Mouse (Mus musculus) kidney, embryonic 14.5 days (tissue): ENCODE measurements around the gene Zfp853. TPM values are rescaled to one million over a fixed set of nuclear protein-coding genes. Genes with fewer than 3 reads are reported as not detected.

Experiments used
- ATAC-seq: fragments of 200-750 bp; cut with Nextera tagmentation; 2 replicates; pipeline ENCODE4 v1.8.0; 2017; ENCODE audit warnings: moderate number of reproducible peaks, mild to moderate bottlenecking, moderate TSS enrichment, moderate library complexity; ENCODE audit not compliant: low FRiP score, low TSS enrichment
- H3K27ac ChIP-seq: fragments of 300-500 bp; sonication (generic); 2 replicates; pipeline ENCODE4 v1.5.1; 2014; ENCODE audit warnings: low read depth, mild to moderate bottlenecking, low read length, moderate library complexity, mixed read lengths
- H3K27me3 ChIP-seq: fragments of 300-500 bp; sonication (generic); 2 replicates; pipeline ENCODE4 v1.6.1; 2014; ENCODE audit warnings: mild to moderate bottlenecking, low read length; ENCODE audit not compliant: control insufficient read depth, insufficient read depth
- H3K36me3 ChIP-seq: fragments of 300-500 bp; sonication (generic); 2 replicates; pipeline ENCODE4 v1.6.1; 2014; ENCODE audit warnings: low read length, mixed read lengths; ENCODE audit not compliant: control insufficient read depth, insufficient read depth
- H3K4me1 ChIP-seq: fragments of 300-500 bp; sonication (generic); 2 replicates; pipeline ENCODE4 v1.6.1; 2014; ENCODE audit warnings: low read length, mixed read lengths; ENCODE audit not compliant: control insufficient read depth, insufficient read depth
- H3K4me2 ChIP-seq: fragments of 300-500 bp; sonication (generic); replicated peaks from 2 replicates; pipeline ENCODE4 v1.6.1; 2014; ENCODE audit warnings: low read depth, mild to moderate bottlenecking, low read length
- H3K4me3 ChIP-seq: fragments of 300-500 bp; sonication (generic); 2 replicates; pipeline ENCODE4 v1.5.1; 2014; ENCODE audit warnings: mild to moderate bottlenecking, low read length
- H3K9ac ChIP-seq: fragments of 300-500 bp; sonication (generic); 2 replicates; pipeline ENCODE4 v1.6.1; 2014; ENCODE audit warnings: low read depth, mild to moderate bottlenecking, low read length, moderate library complexity
- H3K9me3 ChIP-seq: fragments of 300-500 bp; sonication (generic); 2 replicates; pipeline ENCODE4 v1.6.1; 2016; ENCODE audit warnings: low read length; ENCODE audit not compliant: control insufficient read depth
- WGBS: fragments of 180-500 bp; shearing (Covaris S2); extraction: QIAGEN DNeasy Blood & Tissue Kit; methylation state at CpG from one replicate; pipeline ENCODE4 v1.1.7; 2014; 5-methylcytosine and 5-hydroxymethylcytosine counted together
- polyA plus RNA-seq: library from polyadenylated mRNA; unstranded; fragments of >200 nt; fragmentation: Nextera tagmentation; extraction: Ambion mirVana; gene quantifications from 2 replicates; pipeline ENCODE4 v1.2.1, GENCODE M21; 2014

Gene Zfp853
- polyA plus RNA-seq, 1 experiment from 2014 or later: 0.08 TPM

DNA sequence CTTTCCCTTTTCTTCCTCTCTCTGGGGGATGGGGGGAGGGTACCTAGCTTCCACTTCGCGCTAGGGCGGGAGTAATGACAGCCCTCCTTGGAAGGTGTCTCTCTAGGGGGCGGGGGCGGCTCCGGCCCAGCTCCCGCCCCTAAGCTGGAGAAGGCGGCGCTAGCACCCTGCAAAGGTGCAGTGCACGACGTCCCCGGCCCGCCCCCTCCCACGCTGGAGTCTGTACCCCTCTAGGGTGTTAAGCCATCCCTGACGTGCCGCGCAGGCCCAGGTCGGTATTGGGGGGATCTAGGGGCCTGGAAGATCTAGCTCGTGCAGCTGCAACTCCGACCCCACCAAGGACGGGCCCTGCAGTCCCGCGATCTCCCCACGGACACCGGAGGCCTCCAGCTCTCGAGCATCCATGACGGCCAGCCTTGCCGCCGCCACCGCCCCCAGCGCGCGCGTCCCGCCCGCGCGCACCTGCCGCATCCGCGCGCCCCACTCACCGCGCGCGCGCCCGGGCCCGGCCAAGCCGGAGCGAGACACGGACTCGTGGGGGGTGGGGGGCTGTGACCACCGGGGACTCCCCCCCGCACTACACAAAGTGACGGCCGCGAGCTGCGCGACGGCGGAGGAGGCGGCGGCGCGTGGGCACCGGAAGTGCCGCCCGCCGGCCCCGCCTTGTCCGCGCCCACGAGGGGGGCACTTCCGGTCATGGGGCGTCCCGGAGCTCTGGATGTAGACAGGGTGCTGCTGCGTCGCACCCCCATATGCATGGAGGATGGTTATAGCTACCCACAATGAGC is 23.9 kb downstream of the Zfp853 start, which contains the start of gene Zfp316:
Zfp316 (minus strand) TSS at position 660 of the 788 bp plus-strand sequence.
- no peaks in the 10 kb centered on the region for H3K9me3 ChIP-seq
- peak within 1 kb of the TSS; percentile 89 for H3K4me3 ChIP-seq
- H3K4me1 ChIP-seq: peaks cover 6% of the 10 kb centered on the region
- no peaks in the 10 kb centered on the region for H3K27me3 ChIP-seq
- H3K36me3 ChIP-seq: no peaks in the 10 kb centered on the region
- peak within 1 kb of the TSS; percentile 48; the same call in 1 of the 2 replicates for H3K27ac ChIP-seq
- H3K9ac ChIP-seq: peak within 1 kb of the TSS; percentile 93
- WGBS: under 1% methylated on average over 78 of the region's 79 CpGs
- ATAC-seq: peak; percentile 88
- H3K4me2 ChIP-seq: peak within 1 kb of the TSS; percentile 89

DNA sequence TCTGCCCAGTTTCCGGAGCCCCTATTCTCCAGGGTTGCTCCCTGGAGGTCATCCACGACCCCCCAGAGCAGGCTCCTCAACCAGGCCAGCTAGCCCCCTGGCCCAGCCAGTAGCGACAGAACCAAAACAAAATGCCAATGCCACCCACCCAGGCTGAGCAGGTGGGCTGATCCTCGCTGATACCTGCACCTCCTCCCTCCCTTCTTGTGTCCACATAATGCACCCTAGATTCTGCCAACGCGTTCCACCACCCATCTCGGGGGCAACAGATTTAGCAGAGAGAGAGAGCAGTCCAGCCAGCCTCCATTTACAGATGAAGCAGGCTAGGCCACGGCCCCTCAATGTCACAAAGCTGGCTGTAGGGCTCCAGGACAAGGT is 24.4 kb downstream of the Zfp853 start:
- Histone ChIP-seq H3K4me1 (peaks cover 6% of the 10 kb centered on the region), H3K9ac (peak overlapping the region; percentile 93), H3K36me3 (peaks cover 2% of the 10 kb centered on the region; the same call in 1 of the 2 replicates), H3K27ac (no peak overlapping the region), H3K4me3 (peak overlapping the region; percentile 89), H3K9me3 (no peaks in the 10 kb centered on the region), H3K4me2 (peak overlapping the region; percentile 89), H3K27me3 (no peaks in the 10 kb centered on the region)
- no peak for ATAC-seq
- WGBS: 34% methylated on average over 8 of the region's 8 CpGs

DNA sequence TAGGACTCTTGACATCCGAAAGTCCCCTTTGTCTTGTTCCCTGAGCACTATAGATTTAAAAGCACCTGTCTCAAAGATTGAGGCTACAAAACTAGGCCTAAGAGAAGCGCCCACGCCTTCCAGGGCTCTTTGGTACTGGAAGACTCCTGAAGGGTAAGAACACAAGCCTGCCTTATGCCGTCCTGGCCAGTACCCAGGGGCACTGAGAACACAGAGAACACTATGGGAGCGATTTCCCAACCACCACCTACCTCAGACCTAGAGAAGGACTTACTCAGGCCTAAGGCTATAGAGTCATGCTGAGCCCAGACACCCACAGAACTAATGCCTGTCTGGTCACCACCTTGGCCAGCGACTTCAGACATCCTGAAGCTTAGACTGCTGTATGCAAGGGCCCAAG is 26.6 kb downstream of the Zfp853 start:
- Histone ChIP-seq H3K36me3 (peaks cover 21% of the 10 kb centered on the region), H3K27ac (no peak overlapping the region), H3K9ac (no peak overlapping the region), H3K27me3 (no peaks in the 10 kb centered on the region), H3K4me3 (no peak overlapping the region), H3K4me2 (no peak overlapping the region), H3K9me3 (no peaks in the 10 kb centered on the region), H3K4me1 (peaks cover 6% of the 10 kb centered on the region)
- WGBS: 84% methylated on average over 6 of the region's 6 CpGs
- ATAC-seq: no peak

DNA sequence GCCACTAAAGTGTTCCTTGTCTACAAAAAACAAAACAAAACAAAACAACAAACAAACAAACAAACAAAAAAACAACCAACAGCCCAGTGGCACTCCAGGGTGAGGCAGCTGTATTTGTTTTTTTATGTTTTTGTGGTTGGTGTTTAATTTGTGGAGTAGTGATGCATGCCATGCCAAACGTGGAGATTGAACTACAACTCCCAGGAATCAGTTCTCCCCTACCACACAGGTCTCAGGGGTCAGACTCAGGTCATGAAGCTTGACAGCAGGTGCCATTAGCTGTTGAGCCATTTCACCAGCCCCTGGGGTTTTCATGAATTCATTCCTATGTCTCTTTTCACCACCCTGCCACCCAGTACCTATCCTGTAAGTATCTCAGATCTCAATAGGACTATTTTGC is 28.0 kb downstream of the Zfp853 start:
- Histone ChIP-seq H3K36me3 (peaks cover 26% of the 10 kb centered on the region), H3K27me3 (no peaks in the 10 kb centered on the region), H3K27ac (no peak overlapping the region), H3K9me3 (no peaks in the 10 kb centered on the region), H3K4me3 (no peak overlapping the region), H3K4me2 (no peak overlapping the region), H3K4me1 (peaks cover 6% of the 10 kb centered on the region), H3K9ac (no peak overlapping the region)
- whole genome bisulfite sequencing: 59% methylated on average over 1 of the region's 1 CpGs
- ATAC-seq: no peak

DNA sequence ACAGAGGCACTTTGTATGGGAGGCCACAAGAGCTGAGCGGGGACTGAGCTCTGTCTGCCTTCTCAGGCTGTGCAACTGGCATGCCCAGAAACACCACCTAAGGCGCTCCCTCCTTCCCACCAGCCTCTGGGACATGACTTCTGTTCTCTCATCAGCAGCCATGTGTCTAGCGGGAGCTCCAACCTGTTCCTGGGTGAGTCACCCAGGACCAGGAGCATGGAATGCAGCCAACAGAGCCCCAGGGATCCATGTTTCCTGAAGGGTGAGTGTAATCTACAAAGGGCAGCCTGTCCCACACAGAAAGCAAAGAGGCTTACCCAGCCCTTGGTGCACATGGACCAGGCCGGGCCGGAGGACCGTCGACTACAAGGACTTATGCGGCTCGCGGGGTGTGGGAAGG is 28.7 kb downstream of the Zfp853 start:
- no peak overlapping the region for H3K4me2 ChIP-seq
- H3K9me3 ChIP-seq: no peaks in the 10 kb centered on the region
- peaks cover 28% of the 10 kb centered on the region for H3K36me3 ChIP-seq
- no peak overlapping the region for H3K4me3 ChIP-seq
- peaks cover 6% of the 10 kb centered on the region for H3K4me1 ChIP-seq
- ATAC-seq: no peak
- 87% methylated on average over 10 of the region's 10 CpGs for WGBS
- H3K27me3 ChIP-seq: no peaks in the 10 kb centered on the region
- H3K27ac ChIP-seq: no peak overlapping the region
- H3K9ac ChIP-seq: no peak overlapping the region

DNA sequence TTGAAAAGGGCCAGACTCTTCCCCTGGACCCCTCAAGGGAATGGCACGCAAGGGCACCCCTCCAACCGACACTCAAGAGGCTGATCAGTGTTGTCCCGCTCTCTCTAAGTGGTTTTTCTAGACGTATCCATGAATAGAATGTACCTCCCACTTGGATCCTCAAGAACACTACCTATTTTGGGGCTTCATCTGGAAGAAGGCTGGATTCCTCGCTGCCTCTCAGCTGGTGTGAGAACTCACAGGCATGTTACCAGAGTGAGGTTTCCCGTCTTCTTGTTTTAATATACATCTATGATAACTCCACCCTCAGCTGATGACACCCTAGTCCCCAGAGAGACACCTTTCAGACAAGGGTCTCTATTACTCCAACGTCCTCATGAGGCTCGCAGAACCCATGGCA is 31.8 kb downstream of the Zfp853 start:
- Histone ChIP-seq H3K9me3 (no peaks in the 10 kb centered on the region), H3K4me1 (no peaks in the 10 kb centered on the region), H3K36me3 (peaks cover 28% of the 10 kb centered on the region), H3K27ac (no peak overlapping the region), H3K27me3 (peaks cover 19% of the 10 kb centered on the region; the same call in 1 of the 2 replicates), H3K9ac (no peak overlapping the region), H3K4me3 (no peak overlapping the region), H3K4me2 (no peak overlapping the region)
- 94% methylated on average over 8 of the region's 8 CpGs for WGBS
- ATAC-seq: no peak

DNA sequence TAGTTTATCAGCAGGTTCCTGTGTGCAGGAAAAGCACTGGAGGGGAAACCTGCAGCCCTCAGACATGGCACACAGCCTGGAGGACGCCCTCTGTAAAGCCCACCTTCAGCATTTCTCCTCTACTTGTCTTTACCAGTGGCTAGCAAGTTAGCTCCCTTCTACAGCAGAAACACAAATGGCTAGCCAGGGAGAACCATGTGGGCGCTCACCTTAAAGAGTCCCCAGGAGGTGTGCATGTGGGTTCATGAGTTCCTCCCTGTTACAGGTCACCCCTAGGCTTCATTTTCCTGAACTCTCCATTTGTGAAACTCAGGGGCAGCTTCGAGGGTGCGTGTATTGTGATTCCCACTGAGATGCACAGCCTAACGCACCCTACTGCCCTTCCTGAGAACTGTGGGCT is 37.6 kb downstream of the Zfp853 start:
- Histone ChIP-seq H3K36me3 (peaks cover 2% of the 10 kb centered on the region; the same call in 1 of the 2 replicates), H3K27ac (no peak overlapping the region), H3K9me3 (no peaks in the 10 kb centered on the region), H3K4me3 (no peak overlapping the region), H3K4me2 (no peak overlapping the region), H3K27me3 (peaks cover 77% of the 10 kb centered on the region), H3K9ac (no peak overlapping the region), H3K4me1 (peaks cover 21% of the 10 kb centered on the region)
- 85% methylated on average over 5 of the region's 5 CpGs for WGBS
- ATAC-seq: no peak

DNA sequence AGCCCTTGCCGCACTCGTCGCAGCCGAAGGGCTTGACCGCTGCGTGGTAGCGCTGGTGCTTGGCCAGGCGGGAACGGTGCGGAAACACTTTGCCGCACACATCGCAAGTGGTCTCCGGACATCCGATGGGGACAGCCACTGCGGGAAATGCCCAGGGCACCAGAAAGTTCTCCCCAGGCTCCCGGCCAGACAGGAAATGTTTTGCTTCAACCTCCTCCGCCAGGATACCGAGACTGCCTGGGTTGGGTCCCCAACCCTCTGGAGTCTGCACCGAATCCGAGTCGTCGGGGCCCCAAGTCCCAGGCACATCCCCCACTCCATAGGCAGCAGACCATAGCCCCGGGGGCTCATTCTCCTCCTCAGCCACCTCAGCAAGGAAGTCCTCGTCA is 38.3 kb downstream of the Zfp853 start:
- Histone ChIP-seq H3K4me2 (peak overlapping the region; percentile 84; the same call in 1 of the 2 replicates), H3K9me3 (no peaks in the 10 kb centered on the region), H3K27me3 (peaks cover 78% of the 10 kb centered on the region), H3K36me3 (no peaks in the 10 kb centered on the region; the same call in 1 of the 2 replicates), H3K4me3 (peak overlapping the region; percentile 46; the same call in 1 of the 2 replicates), H3K27ac (no peak overlapping the region), H3K9ac (no peak overlapping the region), H3K4me1 (peaks cover 21% of the 10 kb centered on the region)
- no peak for ATAC-seq
- 19% methylated on average over 24 of the region's 24 CpGs for WGBS

DNA sequence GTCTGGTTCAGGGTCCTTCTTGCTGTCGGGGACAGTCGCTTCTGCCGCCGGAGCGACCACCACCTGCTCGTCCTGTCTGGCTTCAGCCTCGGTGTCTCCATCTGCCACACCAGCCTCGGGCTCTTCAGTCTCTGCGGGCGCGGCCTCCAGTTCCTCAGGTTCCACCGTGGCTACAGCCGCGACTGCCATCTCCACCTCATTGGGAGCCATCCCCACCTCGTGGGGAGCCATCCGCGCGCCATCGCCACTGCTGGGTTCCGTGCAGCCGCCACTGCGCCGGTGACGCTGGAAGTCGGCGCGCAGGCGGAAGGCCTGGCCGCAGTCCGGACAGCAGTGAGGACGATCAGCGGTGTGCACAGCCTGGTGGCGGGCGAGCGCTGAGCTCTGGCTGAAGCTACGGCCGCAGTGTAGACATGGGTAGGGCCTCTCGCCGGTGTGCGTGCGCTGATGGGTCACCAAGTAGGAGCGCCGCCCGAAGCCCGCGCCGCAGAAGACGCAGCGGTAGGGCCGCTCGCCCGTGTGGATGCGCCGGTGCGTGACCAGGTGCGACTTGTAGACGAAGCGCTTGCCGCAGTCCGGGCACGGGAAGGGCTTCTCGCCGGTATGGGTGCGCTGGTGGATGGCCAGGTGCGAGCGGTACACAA is 38.8 kb downstream of the Zfp853 start:
- no peaks in the 10 kb centered on the region; the same call in 1 of the 2 replicates for H3K36me3 ChIP-seq

More for the DNA sequence above, 38.8 kb downstream of the Zfp853 start:
- no peaks in the 10 kb centered on the region for H3K9me3 ChIP-seq
- ATAC-seq: no peak
- peaks cover 78% of the 10 kb centered on the region for H3K27me3 ChIP-seq
- 10% methylated on average over 66 of the region's 66 CpGs for WGBS
- no peak overlapping the region for H3K27ac ChIP-seq
- peak overlapping the region; percentile 46 for H3K4me3 ChIP-seq
- H3K9ac ChIP-seq: 0 out of 2 replicates have a peak overlapping the region, but pooled peaks have one; percentile 28
- peaks cover 21% of the 10 kb centered on the region for H3K4me1 ChIP-seq
- peak overlapping the region; percentile 84; the same call in 1 of the 2 replicates for H3K4me2 ChIP-seq
